Mouse (Mus musculus): Measurements from ENCODE around the gene Mrpl37. TPM values are rescaled to one million over a fixed set of nuclear protein-coding genes. Genes with fewer than 3 reads are reported as not detected.

Mrpl37 gene
- total RNA-seq, 2 experiments from 2014 or later, result 64.0 to 67.7 TPM

DNA sequence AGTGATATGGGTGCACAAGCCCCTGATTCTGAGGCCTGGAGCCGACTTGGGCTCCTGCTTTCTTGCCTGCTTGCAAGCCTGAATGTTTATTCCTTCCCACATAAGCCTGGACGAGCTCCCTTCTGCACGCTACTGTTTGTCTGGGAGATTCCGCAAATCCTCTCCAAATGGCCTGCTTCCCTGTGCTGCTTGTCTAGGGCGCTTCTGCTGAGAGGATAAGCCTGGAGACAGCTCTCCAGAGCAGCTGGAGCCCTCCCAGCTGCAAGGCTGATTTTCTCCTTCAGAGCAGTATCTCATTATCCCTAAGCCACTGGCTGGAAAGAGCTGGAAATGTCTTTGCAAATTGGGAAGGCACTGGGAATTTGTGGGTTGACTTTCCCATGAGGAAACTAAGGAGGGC lies 8.8 kb upstream of the Mrpl37 start:
- intact Hi-C loops (cut with DNase I), result no loop called here
- peak in 1 of 2 experiments; percentile 40 for DNase-seq (ENCODE audit: extremely low spot score in 1 of 2, low spot score in 2 of 2)

- intact Hi-C loops (cut with DNase I), result no loop called here
- DNase-seq (ENCODE audit: extremely low spot score in 1 of 2, low spot score in 2 of 2), result no peak
Observed at GRCm38 (mm10) chr4:107072343-107072742, 5.7 kb upstream of the Mrpl37 start.

- DNase-seq (ENCODE audit: extremely low spot score in 1 of 2, low spot score in 2 of 2), result peak in 1 of 2 experiments; percentile 55
- intact Hi-C loops (cut with DNase I), result loop anchor here (5.0 kb wide), 2 partner anchors 95 to 155 kb away; partner anchors contain the start of gene Ssbp3
Observed at GRCm38 (mm10) chr4:107067151-107067840, 628 bp upstream of the Mrpl37 start.

- no peak for DNase-seq (ENCODE audit: extremely low spot score in 1 of 2, low spot score in 2 of 2)
- intact Hi-C loops (cut with DNase I), result loop anchor here (5.0 kb wide), 2 partner anchors 98 to 152 kb away; partner anchors contain the start of gene Ssbp3
Observed at GRCm38 (mm10) chr4:107064394-107065098, 2.1 kb downstream of the Mrpl37 start.

DNA sequence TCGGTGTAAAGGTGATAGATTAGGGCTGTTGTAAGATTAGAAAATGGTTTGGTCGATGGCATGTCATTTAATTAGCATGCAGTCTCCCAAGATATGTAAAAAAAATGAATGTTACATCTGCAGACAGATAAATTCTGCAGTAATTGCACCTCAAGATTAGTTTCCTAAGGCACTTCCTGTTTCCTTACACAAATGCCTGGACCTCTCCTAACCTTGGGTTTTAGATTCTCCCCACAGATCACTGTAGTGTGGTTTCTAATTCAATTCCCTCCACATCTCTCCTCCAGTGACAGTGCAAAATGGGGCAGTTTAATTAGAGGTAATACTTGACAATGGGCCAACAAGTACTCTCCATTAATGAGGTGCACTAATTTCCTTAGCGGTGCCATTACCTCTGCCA lies 3.5 kb downstream of the Mrpl37 start:
- intact Hi-C loops (cut with DNase I), result no loop called here
- no peak for DNase-seq (ENCODE audit: extremely low spot score in 1 of 2, low spot score in 2 of 2)

DNA sequence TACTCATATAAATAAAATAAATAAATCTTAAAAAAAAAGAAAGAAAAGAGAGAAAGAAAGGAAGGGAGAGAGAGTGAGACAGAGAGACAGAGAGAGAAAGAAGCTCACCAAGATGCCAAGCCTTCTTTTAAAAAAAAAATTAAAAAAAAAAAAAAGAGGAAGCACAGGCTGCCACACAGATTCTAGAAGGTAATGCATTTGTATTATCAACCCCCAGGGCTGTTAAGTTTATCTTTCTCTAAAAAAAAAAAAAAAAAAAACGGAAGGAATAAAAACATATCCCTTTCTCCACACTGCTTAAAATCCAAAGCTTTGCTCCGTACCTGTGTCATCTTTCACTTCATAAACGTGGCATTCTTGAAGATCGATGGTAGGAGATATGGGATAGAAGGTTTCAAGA lies 5.1 kb downstream of the Mrpl37 start:
- intact Hi-C loops (cut with DNase I), result no loop called here
- no peak for DNase-seq (ENCODE audit: extremely low spot score in 1 of 2, low spot score in 2 of 2)

DNA sequence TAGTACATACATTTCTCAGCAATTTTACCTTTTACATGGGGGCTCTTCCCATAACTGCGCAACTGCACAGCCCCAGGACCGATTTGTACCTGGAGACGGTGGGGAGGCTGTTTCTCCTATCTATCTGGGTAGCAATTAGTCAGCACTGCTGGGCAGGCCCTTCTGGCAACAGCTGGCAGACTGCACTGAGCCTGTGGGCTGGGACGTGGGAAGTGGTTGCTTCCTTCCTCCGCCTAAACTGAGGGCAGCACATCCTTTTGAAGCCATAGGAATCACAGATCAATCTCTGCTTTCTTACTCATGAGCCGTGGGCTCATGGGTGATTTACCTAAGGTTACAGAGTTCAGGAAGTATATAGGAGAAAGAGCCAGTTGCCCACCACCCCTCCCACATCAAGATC lies 7.9 kb downstream of the Mrpl37 start:
- intact Hi-C loops (cut with DNase I), result no loop called here

GRCm38 (mm10) chr4:107058346-107058745 lies 8.3 kb downstream of the Mrpl37 start:
- DNase-seq (ENCODE audit: extremely low spot score in 1 of 2, low spot score in 2 of 2), result no peak
- intact Hi-C loops (cut with DNase I), result no loop called here

More for the DNA sequence above, 7.9 kb downstream of the Mrpl37 start:
- DNase-seq (ENCODE audit: extremely low spot score in 1 of 2, low spot score in 2 of 2), result no peak

GRCm38 (mm10) chr4:107056088-107056487 lies 10.6 kb downstream of the Mrpl37 start:
- intact Hi-C loops (cut with DNase I), result no loop called here
- DNase-seq (ENCODE audit: extremely low spot score in 1 of 2, low spot score in 2 of 2), result no peak

- intact Hi-C loops (cut with DNase I), result no loop called here
- DNase-seq (ENCODE audit: extremely low spot score in 1 of 2, low spot score in 2 of 2), result no peak
Observed at GRCm38 (mm10) chr4:107052962-107053553, 13.6 kb downstream of the Mrpl37 start.

- no peak for DNase-seq (ENCODE audit: extremely low spot score in 1 of 2, low spot score in 2 of 2)
- intact Hi-C loops (cut with DNase I), result no loop called here
Observed at GRCm38 (mm10) chr4:107051889-107052288, 14.8 kb downstream of the Mrpl37 start.

GRCm38 (mm10) chr4:107048568-107049162 lies 18.0 kb downstream of the Mrpl37 start:
- intact Hi-C loops (cut with DNase I), result no loop called here
- DNase-seq (ENCODE audit: extremely low spot score in 1 of 2, low spot score in 2 of 2), result peak; percentile 42 to 65

GRCm38 (mm10) chr4:107047806-107048205 lies 18.9 kb downstream of the Mrpl37 start:
- intact Hi-C loops (cut with DNase I), result no loop called here
- DNase-seq (ENCODE audit: extremely low spot score in 1 of 2, low spot score in 2 of 2), result no peak

DNA sequence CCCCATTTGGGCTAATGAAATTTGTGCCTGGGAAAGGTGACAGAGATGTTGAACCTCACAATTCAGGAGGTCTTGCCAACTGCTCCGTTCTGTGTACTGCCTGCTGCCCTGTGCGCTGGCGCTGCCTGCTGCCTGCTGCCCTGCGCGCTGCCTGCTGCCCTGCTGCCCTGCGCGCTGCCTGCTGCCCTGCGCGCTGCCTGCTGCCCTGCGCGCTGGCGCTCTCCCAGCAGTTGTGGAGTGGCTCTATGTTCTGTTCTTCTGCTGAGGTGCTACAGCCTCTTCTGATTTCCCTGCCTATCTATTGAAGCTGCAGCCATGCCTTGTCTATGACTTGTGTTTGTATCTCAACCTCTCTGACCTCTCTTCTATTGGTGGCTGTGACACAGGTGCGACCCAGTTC lies 21.5 kb downstream of the Mrpl37 start:
- intact Hi-C loops (cut with DNase I), result no loop called here
- DNase-seq (ENCODE audit: extremely low spot score in 1 of 2, low spot score in 2 of 2), result no peak

- intact Hi-C loops (cut with DNase I), result no loop called here
- DNase-seq (ENCODE audit: extremely low spot score in 1 of 2, low spot score in 2 of 2), result no peak
Observed at GRCm38 (mm10) chr4:107042304-107042703, 24.4 kb downstream of the Mrpl37 start.

- intact Hi-C loops (cut with DNase I), result no loop called here
- DNase-seq (ENCODE audit: extremely low spot score in 1 of 2, low spot score in 2 of 2), result peak in 1 of 2 experiments; percentile 30
Observed at GRCm38 (mm10) chr4:107039270-107039669, 27.4 kb downstream of the Mrpl37 start.

GRCm38 (mm10) chr4:107038303-107038702 lies 28.4 kb downstream of the Mrpl37 start:
- intact Hi-C loops (cut with DNase I), result no loop called here
- no peak for DNase-seq (ENCODE audit: extremely low spot score in 1 of 2, low spot score in 2 of 2)

- intact Hi-C loops (cut with DNase I), result no loop called here
- DNase-seq (ENCODE audit: extremely low spot score in 1 of 2, low spot score in 2 of 2), result no peak
Observed at GRCm38 (mm10) chr4:107036985-107037384, 29.7 kb downstream of the Mrpl37 start.

DNA sequence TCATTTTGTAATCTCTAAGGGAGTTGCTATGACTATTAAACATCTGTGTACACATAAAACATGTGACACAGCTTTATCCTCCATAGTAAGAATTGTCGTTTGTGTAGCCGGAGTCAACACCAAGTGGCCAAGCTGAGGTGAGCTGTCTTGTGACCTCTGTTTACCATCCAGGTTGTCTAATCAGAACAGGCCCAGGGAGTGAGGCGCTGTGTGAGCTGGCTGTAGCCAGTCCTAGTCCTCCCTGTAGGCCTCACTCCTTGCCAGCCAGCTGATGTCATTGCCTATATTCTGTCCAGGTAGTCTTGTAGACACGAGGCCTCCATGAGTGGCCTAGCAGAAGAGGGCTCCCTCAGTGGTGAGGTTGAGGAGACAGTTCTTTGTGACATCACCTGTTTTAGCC lies 31.0 kb downstream of the Mrpl37 start:
- DNase-seq (ENCODE audit: extremely low spot score in 1 of 2, low spot score in 2 of 2), result no peak
- intact Hi-C loops (cut with DNase I), result no loop called here

DNA sequence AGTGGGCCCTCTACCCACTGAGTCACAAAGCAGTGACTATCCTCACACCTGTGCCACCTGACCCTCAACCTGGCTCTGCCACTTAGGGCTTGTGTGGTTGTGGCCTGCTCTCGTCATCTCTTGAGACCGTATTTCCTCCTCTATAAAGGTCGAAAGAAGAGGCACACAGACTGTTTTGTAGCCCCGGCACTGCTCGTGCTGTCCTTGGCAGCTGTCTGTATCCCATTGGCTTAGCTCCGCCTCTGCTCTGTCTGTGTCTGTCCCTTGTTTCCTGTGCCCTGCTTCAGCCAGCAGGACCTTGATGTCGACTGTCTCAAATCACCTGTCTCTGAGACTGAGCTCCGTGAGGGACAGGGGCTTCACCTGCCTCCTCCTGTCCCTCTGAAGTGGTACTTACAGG lies 40.2 kb downstream of the Mrpl37 start:
- no peak for DNase-seq (ENCODE audit: extremely low spot score in 1 of 2, low spot score in 2 of 2)
- intact Hi-C loops (cut with DNase I), result no loop called here

Data from left cerebral cortex, postnatal 10 days (tissue).